In the genomic region with DNA sequence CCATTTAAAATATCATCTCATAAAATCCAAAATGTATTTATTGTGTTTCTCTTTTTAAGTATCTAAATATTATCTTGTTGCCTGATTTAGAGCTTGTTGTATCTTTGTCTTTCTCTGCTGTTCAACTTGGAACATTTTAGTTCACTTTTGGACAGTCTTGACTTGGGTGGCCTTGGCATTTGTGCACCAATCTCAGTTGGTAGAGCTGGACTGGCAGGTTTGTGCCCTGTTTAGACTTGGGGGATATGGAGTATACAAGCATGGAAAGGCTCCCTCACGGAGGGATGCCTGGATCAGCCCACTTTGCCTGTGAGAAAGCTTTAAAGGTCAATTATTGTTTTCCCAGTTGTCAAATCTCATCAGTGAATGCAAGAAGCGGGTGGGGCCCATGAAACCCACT, we compare ENCODE assay signal across 14 mouse cellular contexts. TPM values are rescaled to one million over a fixed set of nuclear protein-coding genes. Genes with fewer than 3 reads are reported as not detected.
A peak's percentile ranks its signal among the peaks of the same experiment; 100 is the strongest.
DNase-seq lines count a peak whose midpoint lies in the region.
"Had no signal": no experiment of that assay in that cellular context is flagged by ENCODE, and none has a peak within 500 bp of the region (broad histone marks: within the 10 kb centered on the region; RNA-seq: fewer than 3 reads in every experiment).

No protein-coding gene starts in this region.

- peak; percentile 67 to 72 for DNase-seq in adrenal gland, adult (ENCODE audit: inconsistent age in 2 of 2, low spot score in 1 of 2)
- DNase-seq in adrenal gland, postnatal 14 days = no peak
- DNase-seq in adrenal gland, adult 8-10 months = peak; percentile 33
- no peak for DNase-seq in adrenal gland, adult 18-20 months (ENCODE audit: low spot score in 2 of 2)
- peak; percentile 49 to 55 for DNase-seq in adrenal gland, postnatal 36 days
- DNase-seq: B cell, adult 2 months; cerebellum, adult 11 months; cerebellum, adult 18-20 months; cerebellum, adult 8-10 months; cerebellum, adult 9-11 months; cerebellum, postnatal 14 days; cerebellum, postnatal 36 days; embryo, embryonic 11 days had no signal

RNA-seq across cellular contexts. Expression of a gene that starts 27.5 kb away (rescaled TPM):
- 21.1 and 26.8 TPM in 2 replicates for total RNA-seq in adrenal gland, postnatal 14 days (2021)
- 10 to 100 TPM; 39.0 to 64.4 (median 46.2) TPM for total RNA-seq in adrenal gland, adult 8-10 months (2022)
- total RNA-seq in adrenal gland, adult 18-20 months (2021) = 10 to 100 TPM; 21.6 to 40.4 TPM
- 10 to 100 TPM; 37.2 to 54.1 TPM for total RNA-seq in adrenal gland, postnatal 36 days (2021)
- total RNA-seq: common myeloid progenitor, adult 5-6 weeks had no signal

Comparison
In these comparisons a context has a peak if more than half of its experiments do, and no peak if none do; other contexts are left out.
1. DNase-seq: peak in adrenal gland, adult (2 of 2), adrenal gland, adult 8-10 months (single experiment) and adrenal gland, postnatal 36 days (2 of 2); none in adrenal gland, postnatal 14 days (single experiment) and adrenal gland, adult 18-20 months (0 of 2).